Mouse (Mus musculus): Measurements from ENCODE around the gene Naa15. TPM values are rescaled to one million over a fixed set of nuclear protein-coding genes. Genes with fewer than 3 reads are reported as not detected.

Naa15 gene
- polyA plus RNA-seq, 1 experiment from 2014 or later = 39.6 TPM

DNA sequence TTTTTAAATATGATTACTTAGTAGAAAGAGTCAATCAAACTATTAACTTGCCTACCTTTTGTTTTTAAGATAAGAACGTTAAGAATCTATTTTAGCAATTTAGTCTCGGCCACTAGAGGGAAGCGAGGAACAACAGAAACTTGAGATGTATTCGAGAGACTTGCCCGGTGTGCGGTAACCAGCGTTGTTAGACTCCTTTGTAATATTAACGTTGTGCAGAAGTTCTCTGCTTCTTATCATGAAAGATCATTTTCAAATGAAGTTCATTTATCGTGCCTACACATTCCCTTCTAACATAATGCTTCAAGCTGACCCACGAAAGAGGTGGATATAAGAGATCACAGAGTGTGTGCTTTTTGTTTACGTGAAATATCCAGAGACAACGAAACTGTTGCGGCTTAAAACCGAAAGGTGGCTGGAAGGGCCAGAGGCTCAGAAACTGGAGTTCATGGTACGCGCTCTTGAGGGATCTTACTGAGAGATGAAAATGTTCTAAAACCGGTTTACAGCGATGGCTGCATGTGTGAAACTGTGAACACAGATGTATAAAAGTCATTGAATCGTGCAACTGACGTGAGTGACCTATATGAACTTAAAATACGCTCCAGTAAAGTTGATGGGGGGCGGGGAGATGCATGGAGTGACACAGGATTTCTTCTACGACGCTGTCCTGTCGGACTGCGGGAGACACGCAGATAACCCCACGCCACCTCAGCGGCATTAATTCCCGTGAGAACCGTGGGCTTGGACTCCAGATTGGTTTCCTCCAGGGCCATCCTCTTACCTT is 36.9 kb upstream of the Naa15 start:
- H3K9me3 ChIP-seq (replicated peaks; ENCODE audit: control insufficient read depth, low read length) = no peaks in the 10 kb centered on the region
- no peaks in the 10 kb centered on the region for H3K36me3 ChIP-seq (ENCODE audit: control insufficient read depth, insufficient read depth, low read length)
- H3K27me3 ChIP-seq (ENCODE audit: control insufficient read depth, insufficient read depth, low read length) = no peaks in the 10 kb centered on the region
- H3K4me1 ChIP-seq (ENCODE audit: control insufficient read depth, insufficient read depth, low read length) = no peaks in the 10 kb centered on the region
- peak overlapping the region; percentile 41 for H3K4me3 ChIP-seq (ENCODE audit: low read depth, low read length)
- WGBS (ENCODE audit: insufficient replicate concordance) = 33% methylated on average over 31 of the region's 31 CpGs
- peak overlapping the region; percentile 58 for H3K9ac ChIP-seq (ENCODE audit: low read depth, low read length)
- H3K27ac ChIP-seq (ENCODE audit: low read depth, low read length) = no peak overlapping the region
- ATAC-seq (replicated peaks; ENCODE audit: insufficient number of reproducible peaks, low FRiP score, low TSS enrichment) = no peak
- H3K4me2 ChIP-seq = peak overlapping the region; percentile 66

DNA sequence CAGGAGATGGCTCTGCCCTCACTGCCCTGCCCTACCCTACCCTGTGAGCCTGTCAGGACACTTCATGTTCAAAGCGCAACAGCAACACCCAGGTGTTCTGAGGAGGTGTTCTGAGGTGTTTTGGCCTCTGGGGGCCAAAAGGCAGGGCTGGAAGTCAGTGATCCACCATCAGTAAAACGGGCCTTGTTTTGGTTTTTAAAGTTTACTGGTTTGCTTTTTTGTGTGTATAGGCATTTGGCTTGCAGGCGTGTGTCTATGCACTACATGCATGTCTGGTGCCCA is 36.3 kb upstream of the Naa15 start:
- Histone ChIP-seq H3K27me3 (ENCODE audit: control insufficient read depth, insufficient read depth, low read length) (no peaks in the 10 kb centered on the region), H3K9me3 (replicated peaks; ENCODE audit: control insufficient read depth, low read length) (no peaks in the 10 kb centered on the region), H3K4me2 (peak overlapping the region; percentile 66), H3K9ac (ENCODE audit: low read depth, low read length) (0 out of 2 replicates have a peak overlapping the region, but pooled peaks have one; percentile 58), H3K4me3 (ENCODE audit: low read depth, low read length) (peak overlapping the region; percentile 41), H3K36me3 (ENCODE audit: control insufficient read depth, insufficient read depth, low read length) (no peaks in the 10 kb centered on the region), H3K27ac (ENCODE audit: low read depth, low read length) (no peak overlapping the region), H3K4me1 (ENCODE audit: control insufficient read depth, insufficient read depth, low read length) (no peaks in the 10 kb centered on the region)
- no peak for ATAC-seq (replicated peaks; ENCODE audit: insufficient number of reproducible peaks, low FRiP score, low TSS enrichment)
- 76% methylated on average over 3 of the region's 3 CpGs for WGBS (ENCODE audit: insufficient replicate concordance)

DNA sequence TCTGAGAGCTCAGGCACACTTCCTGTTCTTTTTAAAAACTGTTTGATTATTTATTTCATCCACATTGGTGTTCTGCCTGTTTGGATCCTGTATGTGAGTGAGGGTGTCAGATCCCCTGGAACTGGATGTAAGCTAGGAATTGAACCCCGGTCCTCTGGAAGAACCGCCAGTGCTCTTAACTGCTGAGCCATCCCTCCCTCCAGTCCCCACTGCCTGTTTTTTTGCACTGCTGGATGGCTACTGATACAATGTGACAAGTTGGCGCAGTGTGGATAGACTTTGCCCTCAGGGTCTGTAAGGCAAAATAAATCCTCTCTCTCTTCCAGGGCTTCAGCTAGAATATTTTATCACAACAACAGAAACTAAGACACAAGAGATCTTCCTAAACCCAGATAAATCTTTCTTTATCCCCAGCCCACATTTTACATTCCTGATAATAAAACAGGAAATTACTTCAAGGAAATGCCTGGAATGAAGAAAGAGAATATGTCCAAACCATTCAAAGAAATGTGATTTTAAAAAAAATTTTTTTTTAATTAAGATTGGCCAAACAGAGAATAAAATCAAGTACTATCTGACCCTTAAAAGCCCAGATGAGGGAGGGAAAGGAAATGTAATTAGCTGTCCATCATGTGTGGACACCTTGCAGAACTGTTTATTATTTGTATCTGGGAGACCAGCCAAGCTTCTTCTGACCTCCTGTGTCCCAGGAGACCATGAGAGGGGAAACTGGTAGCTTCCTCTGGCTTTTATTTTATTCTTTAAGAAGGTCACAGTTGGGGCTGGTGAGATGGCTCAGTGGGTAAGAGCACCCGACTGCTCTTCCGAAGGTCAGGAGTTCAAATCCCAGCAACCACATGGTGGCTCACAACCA is 34.9 kb upstream of the Naa15 start:
- Histone ChIP-seq H3K9ac (ENCODE audit: low read depth, low read length) (no peak overlapping the region), H3K36me3 (ENCODE audit: control insufficient read depth, insufficient read depth, low read length) (no peaks in the 10 kb centered on the region), H3K9me3 (replicated peaks; ENCODE audit: control insufficient read depth, low read length) (no peaks in the 10 kb centered on the region), H3K27ac (ENCODE audit: low read depth, low read length) (no peak overlapping the region), H3K4me2 (no peak overlapping the region), H3K27me3 (ENCODE audit: control insufficient read depth, insufficient read depth, low read length) (no peaks in the 10 kb centered on the region), H3K4me1 (ENCODE audit: control insufficient read depth, insufficient read depth, low read length) (no peaks in the 10 kb centered on the region), H3K4me3 (ENCODE audit: low read depth, low read length) (no peak overlapping the region)
- WGBS (ENCODE audit: insufficient replicate concordance) = 76% methylated on average over 5 of the region's 5 CpGs
- ATAC-seq (replicated peaks; ENCODE audit: insufficient number of reproducible peaks, low FRiP score, low TSS enrichment) = no peak

DNA sequence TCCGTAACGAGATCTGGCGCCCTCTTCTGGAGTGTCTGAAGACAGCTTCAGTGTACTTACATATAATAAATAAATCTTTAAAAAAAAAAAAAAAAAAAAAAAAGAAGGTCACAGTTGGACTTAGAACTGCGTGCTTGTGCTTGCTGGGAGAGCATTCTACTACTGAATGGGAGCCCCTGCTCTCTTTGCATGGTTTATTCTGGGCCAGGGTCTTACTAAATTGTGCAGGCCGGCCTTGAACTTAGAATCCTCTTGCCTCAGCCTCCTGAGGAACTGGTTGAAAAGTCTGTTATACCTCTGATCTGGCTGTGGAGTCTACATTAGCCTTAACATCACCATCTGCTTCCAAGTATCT is 34.3 kb upstream of the Naa15 start:
- H3K4me1 ChIP-seq (ENCODE audit: control insufficient read depth, insufficient read depth, low read length) = no peaks in the 10 kb centered on the region
- no peaks in the 10 kb centered on the region for H3K36me3 ChIP-seq (ENCODE audit: control insufficient read depth, insufficient read depth, low read length)
- ATAC-seq (replicated peaks; ENCODE audit: insufficient number of reproducible peaks, low FRiP score, low TSS enrichment) = no peak
- no peak overlapping the region for H3K9ac ChIP-seq (ENCODE audit: low read depth, low read length)
- H3K4me2 ChIP-seq = no peak overlapping the region
- 76% methylated on average over 2 of the region's 5 CpGs for WGBS (ENCODE audit: insufficient replicate concordance)
- H3K27me3 ChIP-seq (ENCODE audit: control insufficient read depth, insufficient read depth, low read length) = no peaks in the 10 kb centered on the region
- H3K27ac ChIP-seq (ENCODE audit: low read depth, low read length) = no peak overlapping the region
- no peaks in the 10 kb centered on the region for H3K9me3 ChIP-seq (replicated peaks; ENCODE audit: control insufficient read depth, low read length)
- H3K4me3 ChIP-seq (ENCODE audit: low read depth, low read length) = no peak overlapping the region

DNA sequence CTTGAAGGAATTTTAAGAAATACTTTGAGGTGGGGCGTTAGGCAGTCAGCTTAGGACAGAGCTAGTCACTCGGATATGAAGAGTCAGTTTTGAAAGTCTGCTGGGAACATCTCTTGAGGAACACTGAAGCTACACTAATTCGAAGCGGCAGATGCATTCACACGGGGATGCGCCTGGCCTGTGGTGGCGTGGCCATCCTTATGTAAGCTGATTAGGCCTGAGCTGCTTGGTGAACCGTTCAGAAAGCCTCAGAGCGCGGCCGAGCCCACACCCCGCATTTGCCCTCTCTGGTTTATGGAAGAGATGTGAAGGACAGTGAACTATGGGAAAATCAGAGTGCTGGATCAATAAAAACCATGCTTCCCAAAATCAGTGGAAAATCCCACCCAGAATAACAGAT is 31.5 kb upstream of the Naa15 start:
- WGBS (ENCODE audit: insufficient replicate concordance) = 73% methylated on average over 12 of the region's 12 CpGs
- ATAC-seq (replicated peaks; ENCODE audit: insufficient number of reproducible peaks, low FRiP score, low TSS enrichment) = no peak

DNA sequence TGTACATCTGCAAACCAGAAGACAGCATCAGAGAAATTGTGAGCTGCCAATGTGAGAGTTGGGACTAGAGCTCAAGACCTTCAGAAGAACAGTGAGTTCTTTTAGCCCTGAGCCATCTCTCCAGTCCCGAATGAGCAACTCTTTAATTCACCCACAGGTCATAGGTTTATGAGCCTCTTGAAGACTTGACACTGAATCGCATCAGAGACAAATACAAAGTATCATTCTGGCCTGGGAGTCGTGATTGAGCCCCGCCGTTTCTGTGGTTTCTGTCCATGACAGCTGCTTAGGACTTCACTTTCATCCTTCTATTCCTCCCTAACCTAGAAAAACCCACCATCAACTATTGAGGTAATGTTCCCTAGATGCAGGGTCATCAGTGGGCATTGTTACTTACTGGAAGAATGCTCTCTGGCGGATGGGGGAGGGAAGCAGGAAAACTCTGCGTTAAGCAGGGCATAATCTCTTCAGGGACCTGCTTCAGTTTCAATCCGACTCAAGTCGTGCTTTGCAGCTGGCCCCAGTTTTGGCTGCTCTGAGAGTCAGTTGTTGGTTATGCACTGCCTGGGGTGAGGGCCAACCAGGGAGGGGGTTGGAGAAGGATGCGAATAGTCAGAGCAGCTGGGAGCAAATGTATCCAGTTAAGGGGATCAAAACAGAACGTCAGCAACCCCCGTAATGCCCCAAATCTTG is 28.4 kb upstream of the Naa15 start:
- no peak for ATAC-seq (replicated peaks; ENCODE audit: insufficient number of reproducible peaks, low FRiP score, low TSS enrichment)
- H3K9me3 ChIP-seq (replicated peaks; ENCODE audit: control insufficient read depth, low read length) = no peaks in the 10 kb centered on the region
- WGBS (ENCODE audit: insufficient replicate concordance) = 50% methylated on average over 12 of the region's 12 CpGs
- H3K4me2 ChIP-seq = no peak overlapping the region
- H3K27ac ChIP-seq (ENCODE audit: low read depth, low read length) = no peak overlapping the region
- H3K36me3 ChIP-seq (ENCODE audit: control insufficient read depth, insufficient read depth, low read length) = no peaks in the 10 kb centered on the region
- H3K4me3 ChIP-seq (ENCODE audit: low read depth, low read length) = no peak overlapping the region
- H3K27me3 ChIP-seq (ENCODE audit: control insufficient read depth, insufficient read depth, low read length) = no peaks in the 10 kb centered on the region
- peaks cover 8% of the 10 kb centered on the region for H3K4me1 ChIP-seq (ENCODE audit: control insufficient read depth, insufficient read depth, low read length)
- H3K9ac ChIP-seq (ENCODE audit: low read depth, low read length) = no peak overlapping the region

More for the DNA sequence above, 31.5 kb upstream of the Naa15 start:
- no peaks in the 10 kb centered on the region for H3K27me3 ChIP-seq (ENCODE audit: control insufficient read depth, insufficient read depth, low read length)
- no peak overlapping the region for H3K4me2 ChIP-seq
- no peaks in the 10 kb centered on the region for H3K9me3 ChIP-seq (replicated peaks; ENCODE audit: control insufficient read depth, low read length)
- no peaks in the 10 kb centered on the region for H3K4me1 ChIP-seq (ENCODE audit: control insufficient read depth, insufficient read depth, low read length)
- H3K4me3 ChIP-seq (ENCODE audit: low read depth, low read length) = no peak overlapping the region
- no peak overlapping the region for H3K27ac ChIP-seq (ENCODE audit: low read depth, low read length)
- H3K36me3 ChIP-seq (ENCODE audit: control insufficient read depth, insufficient read depth, low read length) = no peaks in the 10 kb centered on the region
- H3K9ac ChIP-seq (ENCODE audit: low read depth, low read length) = no peak overlapping the region

DNA sequence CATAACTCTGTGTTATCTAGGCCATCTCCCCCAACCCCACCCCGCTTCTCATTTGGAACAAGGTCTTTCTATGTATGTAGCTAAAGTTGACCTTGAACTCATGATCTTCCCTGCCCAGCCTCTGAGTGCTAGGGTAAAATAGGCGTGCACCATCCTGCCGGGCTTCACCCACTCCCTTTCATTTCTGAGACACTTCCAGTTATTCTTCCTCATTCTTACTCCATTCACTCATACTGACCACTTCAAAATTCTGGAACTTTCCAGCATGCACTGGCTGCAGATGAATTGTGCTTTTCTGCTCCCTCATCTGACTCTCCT is 27.9 kb upstream of the Naa15 start:
- ATAC-seq (replicated peaks; ENCODE audit: insufficient number of reproducible peaks, low FRiP score, low TSS enrichment) = no peak
- no peak overlapping the region for H3K9ac ChIP-seq (ENCODE audit: low read depth, low read length)
- peaks cover 8% of the 10 kb centered on the region for H3K4me1 ChIP-seq (ENCODE audit: control insufficient read depth, insufficient read depth, low read length)
- H3K27me3 ChIP-seq (ENCODE audit: control insufficient read depth, insufficient read depth, low read length) = no peaks in the 10 kb centered on the region
- no peak overlapping the region for H3K4me3 ChIP-seq (ENCODE audit: low read depth, low read length)
- H3K4me2 ChIP-seq = no peak overlapping the region
- no peaks in the 10 kb centered on the region for H3K9me3 ChIP-seq (replicated peaks; ENCODE audit: control insufficient read depth, low read length)
- WGBS (ENCODE audit: insufficient replicate concordance) = 67% methylated on average over 3 of the region's 3 CpGs
- no peaks in the 10 kb centered on the region for H3K36me3 ChIP-seq (ENCODE audit: control insufficient read depth, insufficient read depth, low read length)
- H3K27ac ChIP-seq (ENCODE audit: low read depth, low read length) = no peak overlapping the region

DNA sequence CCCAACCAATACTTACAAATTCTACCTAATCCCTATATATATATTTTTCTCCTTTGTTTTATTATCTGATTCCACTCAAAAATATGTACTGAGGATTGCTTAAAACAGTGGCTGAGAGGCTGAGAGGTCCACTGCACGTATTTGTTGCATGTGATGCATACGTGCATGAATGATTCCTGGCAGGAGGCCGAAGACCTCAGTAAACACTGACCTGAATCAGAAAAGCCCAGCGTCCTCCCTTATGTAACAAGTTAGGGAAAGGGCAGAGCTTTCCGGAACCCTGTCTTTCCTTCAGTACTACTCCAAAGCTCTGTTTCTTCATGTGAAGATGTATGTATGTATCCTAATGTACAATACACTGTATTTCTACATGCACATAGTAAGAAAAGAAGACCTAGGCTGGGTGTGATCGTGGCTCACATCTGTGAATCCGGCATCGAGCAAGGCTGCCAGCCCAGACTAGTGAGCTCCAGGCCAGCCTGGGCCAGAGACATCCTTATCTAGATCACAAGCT is 27.0 kb upstream of the Naa15 start:
- ATAC-seq (replicated peaks; ENCODE audit: insufficient number of reproducible peaks, low FRiP score, low TSS enrichment) = no peak
- H3K4me2 ChIP-seq = no peak overlapping the region
- no peak overlapping the region for H3K27ac ChIP-seq (ENCODE audit: low read depth, low read length)
- 44% methylated on average over 8 of the region's 8 CpGs for WGBS (ENCODE audit: insufficient replicate concordance)
- H3K4me1 ChIP-seq (ENCODE audit: control insufficient read depth, insufficient read depth, low read length) = peaks cover 8% of the 10 kb centered on the region
- no peaks in the 10 kb centered on the region for H3K36me3 ChIP-seq (ENCODE audit: control insufficient read depth, insufficient read depth, low read length)
- no peaks in the 10 kb centered on the region for H3K27me3 ChIP-seq (ENCODE audit: control insufficient read depth, insufficient read depth, low read length)
- H3K4me3 ChIP-seq (ENCODE audit: low read depth, low read length) = no peak overlapping the region
- 0 out of 2 replicates have a peak overlapping the region, but pooled peaks have one; percentile 46 for H3K9ac ChIP-seq (ENCODE audit: low read depth, low read length)
- H3K9me3 ChIP-seq (replicated peaks; ENCODE audit: control insufficient read depth, low read length) = no peaks in the 10 kb centered on the region
